Mouse (Mus musculus): Measurements from ENCODE around the gene Nkain2.

The Nkain2 gene

GRCm38 (mm10) chr10:32576559-32577275 lies 313.5 kb downstream of the Nkain2 start:
- no peak for DNase-seq

DNA sequence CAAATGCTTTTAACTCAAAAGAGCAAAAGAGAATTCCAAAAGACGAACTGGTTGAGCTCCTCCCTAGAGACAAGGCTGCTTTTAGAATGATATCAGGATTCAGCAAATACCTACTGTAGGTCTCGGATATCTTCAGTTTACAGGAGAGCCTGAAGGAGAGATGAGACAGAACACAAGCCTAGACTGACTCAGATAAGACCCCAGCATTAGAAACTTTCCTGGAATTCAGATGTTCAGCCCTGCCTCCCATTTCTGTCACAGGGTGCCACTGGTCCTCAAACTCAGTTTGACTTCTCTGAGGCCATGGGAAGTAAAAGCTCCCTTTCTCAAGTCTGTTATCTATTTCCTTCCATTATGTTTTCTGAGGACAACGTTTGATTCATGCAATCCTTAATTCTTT lies 332.6 kb downstream of the Nkain2 start:
- no peak for DNase-seq

DNA sequence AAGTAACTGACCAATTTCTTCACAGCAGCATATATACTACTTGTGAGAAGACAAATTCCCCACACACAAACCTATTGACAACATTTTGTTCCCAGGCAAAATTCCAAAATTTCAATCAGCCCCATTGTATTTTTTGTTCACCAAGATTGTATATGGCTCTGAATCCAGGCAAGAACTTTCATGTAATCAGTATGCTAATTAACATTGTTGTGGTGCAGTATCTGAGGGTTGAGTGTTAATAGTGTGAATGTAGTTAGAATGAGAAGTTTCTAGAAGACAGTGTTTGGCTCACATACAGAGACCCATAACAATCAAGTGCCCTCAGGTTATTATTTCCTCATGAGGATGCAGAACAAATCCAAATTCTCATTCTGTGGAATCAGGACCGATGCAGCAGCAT lies 354.2 kb downstream of the Nkain2 start:
- no peak for DNase-seq

DNA sequence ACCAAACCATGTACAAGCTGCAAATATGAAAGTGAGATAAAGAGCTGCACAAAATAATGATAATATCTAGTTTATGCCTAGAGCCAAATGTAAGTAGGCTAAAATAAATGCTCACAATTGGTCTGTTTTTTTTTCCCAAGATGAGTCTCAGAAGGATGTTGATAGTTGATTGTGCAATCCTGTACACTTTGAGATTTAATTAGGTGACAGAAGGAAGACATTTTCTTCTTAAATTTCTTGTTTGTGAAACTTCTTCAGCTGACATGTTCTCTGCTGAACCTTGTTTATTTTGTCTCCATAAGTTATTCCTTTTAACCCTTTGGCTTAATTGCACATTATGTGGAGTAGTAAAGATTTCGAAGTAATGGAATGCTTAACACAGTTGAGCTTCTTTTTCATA lies 379.4 kb downstream of the Nkain2 start:
- no peak for DNase-seq

DNA sequence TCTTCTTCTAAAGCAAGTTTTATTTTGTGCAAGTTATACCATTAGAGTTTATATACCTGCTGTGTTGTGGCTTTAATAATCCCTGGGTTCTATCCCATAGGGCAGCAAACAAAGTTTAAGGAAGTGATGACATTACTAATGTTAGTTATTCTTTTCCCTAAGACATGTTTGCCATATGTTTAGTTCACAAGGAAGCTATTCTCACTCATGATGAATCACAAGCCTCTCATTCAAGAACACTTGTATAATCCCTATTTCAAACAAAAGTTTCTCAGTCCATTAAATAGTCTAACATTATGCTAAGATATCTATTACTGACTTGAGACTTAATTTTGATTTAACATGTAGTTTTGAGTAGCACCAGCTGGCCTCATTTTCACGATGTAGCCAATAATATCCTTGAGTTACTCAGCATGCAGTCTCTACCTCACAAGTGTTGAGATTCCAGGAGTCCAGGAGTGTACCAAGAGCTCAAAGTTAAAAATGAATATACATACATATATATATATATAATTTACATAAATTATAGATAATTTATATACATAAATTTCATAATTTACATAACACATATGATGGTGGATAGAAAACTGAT lies 395.6 kb downstream of the Nkain2 start:
- no peak for DNase-seq

- DNase-seq = no peak
These were observed 396.7 kb downstream of the Nkain2 start for GRCm38 (mm10) chr10:32493600-32493999.

- DNase-seq = no peak
These were observed 427.5 kb downstream of the Nkain2 start for GRCm38 (mm10) chr10:32462726-32463125.

DNA sequence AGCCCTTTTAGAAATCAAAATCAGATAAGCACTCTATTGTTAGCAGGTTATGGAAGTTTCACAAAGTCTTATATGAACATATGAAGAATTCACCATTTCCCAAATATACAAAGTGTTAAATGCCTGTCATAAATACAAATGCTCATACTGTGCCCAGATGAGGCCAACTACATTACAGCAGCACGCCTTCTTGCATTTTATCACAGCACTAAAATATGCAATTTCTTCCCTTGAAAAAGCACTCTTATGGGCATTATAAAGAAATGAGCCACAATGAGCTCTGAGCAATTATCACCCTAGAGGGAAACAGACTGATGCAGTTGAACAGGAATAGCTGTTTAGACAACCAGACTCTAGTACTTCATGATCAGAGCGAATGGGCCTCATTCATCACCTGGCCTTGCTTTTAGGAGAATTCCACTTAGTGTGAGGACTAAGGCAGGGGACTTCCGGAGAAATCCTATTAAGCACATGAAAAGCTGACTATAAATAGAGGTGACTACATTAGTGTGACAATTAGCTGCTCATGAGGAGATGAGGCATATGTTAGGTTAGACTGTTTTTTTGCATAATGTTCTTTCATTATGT lies 450.2 kb downstream of the Nkain2 start:
- no peak for DNase-seq

- DNase-seq = no peak
These were observed 476.0 kb downstream of the Nkain2 start for GRCm38 (mm10) chr10:32414228-32414627.

- no peak for DNase-seq
These were observed 478.9 kb downstream of the Nkain2 start for GRCm38 (mm10) chr10:32411331-32411730.

- no peak for DNase-seq
These were observed 489.3 kb downstream of the Nkain2 start for GRCm38 (mm10) chr10:32400961-32401360.

GRCm38 (mm10) chr10:32393859-32394521 lies 496.3 kb downstream of the Nkain2 start:
- no peak for DNase-seq

GRCm38 (mm10) chr10:32393326-32393725 lies 496.9 kb downstream of the Nkain2 start:
- no peak for DNase-seq

- no peak for DNase-seq
These were observed 577.5 kb downstream of the Nkain2 start for GRCm38 (mm10) chr10:32312754-32313153.

- no peak for DNase-seq
These were observed 589.2 kb downstream of the Nkain2 start for GRCm38 (mm10) chr10:32301024-32301597.

- DNase-seq = no peak
These were observed 599.8 kb downstream of the Nkain2 start for GRCm38 (mm10) chr10:32290487-32290886.

DNA sequence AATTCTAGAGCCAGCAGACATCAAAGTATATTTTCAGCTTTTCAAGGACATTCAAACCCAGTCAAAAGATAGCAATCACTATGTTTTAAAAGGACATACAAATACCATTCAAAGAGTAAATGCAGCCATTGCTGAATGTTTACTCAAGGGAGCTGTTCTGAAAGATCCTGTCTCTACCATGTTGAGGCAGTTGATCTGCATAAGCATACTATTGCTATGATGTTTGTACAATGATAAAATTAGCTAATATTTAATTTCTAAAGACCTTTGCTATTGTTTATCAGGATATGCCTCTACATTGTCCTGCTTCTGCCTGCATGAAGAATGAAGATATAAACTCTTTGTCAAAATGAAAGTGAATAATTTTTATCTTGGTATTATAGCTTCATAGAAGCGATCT lies 606.6 kb downstream of the Nkain2 start:
- no peak for DNase-seq

- DNase-seq = no peak
These were observed 646.9 kb downstream of the Nkain2 start for GRCm38 (mm10) chr10:32243266-32243882.

- no peak for DNase-seq
These were observed 649.1 kb downstream of the Nkain2 start for GRCm38 (mm10) chr10:32241168-32241567.

DNA sequence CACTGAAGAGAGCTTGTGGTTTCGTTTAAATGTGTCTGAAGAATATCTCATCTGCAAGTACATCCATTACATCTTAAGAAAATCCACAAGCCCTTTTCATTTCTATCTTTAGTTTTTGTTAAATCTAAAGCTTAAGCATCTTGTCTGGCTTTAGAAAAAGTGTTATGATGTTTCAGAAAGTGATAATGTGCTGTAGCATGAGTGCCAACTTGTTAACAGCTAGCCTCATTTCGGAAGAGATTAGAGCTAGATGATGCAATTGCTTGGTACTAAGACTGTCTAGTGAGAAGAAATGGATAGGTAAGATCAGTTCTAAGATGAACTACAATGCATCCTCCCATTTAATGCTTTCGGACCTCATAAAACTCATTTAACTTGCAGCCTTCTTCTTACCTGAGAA lies 707.3 kb downstream of the Nkain2 start:
- no peak for DNase-seq

DNA sequence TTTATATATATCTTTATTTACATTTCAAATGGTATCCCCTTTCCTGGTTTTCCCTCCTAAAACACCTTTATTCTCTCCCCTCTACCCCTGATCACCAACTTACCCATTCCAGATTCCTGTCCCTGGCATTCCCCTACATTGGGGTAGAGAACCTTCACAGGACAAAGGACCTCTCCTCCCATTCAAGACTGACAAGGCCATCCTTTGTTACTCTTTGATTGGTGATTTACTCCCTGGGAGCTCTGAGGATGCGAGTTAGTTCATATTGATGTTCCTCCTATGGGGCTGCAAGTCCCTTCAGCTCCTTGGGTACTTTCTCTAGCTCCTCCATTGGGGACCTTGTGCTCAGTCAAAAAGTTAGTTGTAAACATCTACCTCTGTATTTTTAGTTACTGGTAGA lies 798.9 kb downstream of the Nkain2 start:
- DNase-seq = no peak

GRCm38 (mm10) chr10:32060396-32060795 lies 829.9 kb downstream of the Nkain2 start:
- DNase-seq = no peak

GRCm38 (mm10) chr10:32058251-32058650 lies 832.0 kb downstream of the Nkain2 start:
- no peak for DNase-seq

Data from cerebellum, adult 11 months (tissue).